Mouse (Mus musculus): ENCODE data around the gene Gins3.
"Not testable (repeated sequence)": the region's sequence is repeated elsewhere in the genome, so short reads cannot be mapped to it uniquely, and the experiment has no call there.

Gene Gins3

DNA sequence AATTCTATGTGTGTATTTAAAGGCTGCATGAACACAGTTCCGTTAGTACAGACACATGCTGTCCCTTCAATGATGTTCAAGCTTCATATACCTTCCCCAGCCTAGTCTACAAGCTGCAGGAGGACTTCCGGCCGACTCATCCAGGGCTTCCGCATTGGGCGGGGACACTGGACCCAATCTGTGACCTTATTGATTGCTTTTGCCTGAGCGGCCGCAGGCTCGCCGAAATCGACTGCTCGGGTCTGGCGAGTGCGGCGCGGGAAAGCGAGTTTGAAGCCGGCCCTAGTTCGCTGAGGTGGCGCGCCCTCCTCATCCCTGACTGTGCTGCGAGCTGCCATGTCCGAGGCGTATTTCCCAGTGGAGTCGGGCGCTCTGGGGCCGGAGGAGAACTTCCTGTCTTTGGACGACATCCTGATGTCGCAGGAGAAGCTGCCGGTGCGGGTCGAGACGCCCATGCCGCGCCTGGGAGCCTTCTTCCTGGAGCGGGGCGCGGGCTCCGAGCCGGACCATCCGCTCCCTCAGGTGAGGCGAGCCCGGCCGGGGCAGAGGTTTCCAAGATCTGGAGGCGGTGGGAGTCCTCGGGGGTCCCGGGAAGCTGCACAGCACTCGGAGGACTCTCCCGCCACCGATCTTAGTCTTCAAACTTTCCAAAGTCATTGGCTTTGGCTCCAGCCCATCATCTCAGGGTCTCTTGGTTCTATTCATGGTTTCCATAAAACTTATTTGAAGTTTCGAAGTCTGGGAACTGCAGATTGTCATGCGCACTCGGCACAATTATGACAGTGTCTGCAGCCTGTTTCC is at the start of gene Gins3:
Gene Gins3 (plus strand): TSS at position 192 of the 801 bp plus-strand sequence.
- in situ Hi-C loops (cut with MseI, MboI) = no loop called here

DNA sequence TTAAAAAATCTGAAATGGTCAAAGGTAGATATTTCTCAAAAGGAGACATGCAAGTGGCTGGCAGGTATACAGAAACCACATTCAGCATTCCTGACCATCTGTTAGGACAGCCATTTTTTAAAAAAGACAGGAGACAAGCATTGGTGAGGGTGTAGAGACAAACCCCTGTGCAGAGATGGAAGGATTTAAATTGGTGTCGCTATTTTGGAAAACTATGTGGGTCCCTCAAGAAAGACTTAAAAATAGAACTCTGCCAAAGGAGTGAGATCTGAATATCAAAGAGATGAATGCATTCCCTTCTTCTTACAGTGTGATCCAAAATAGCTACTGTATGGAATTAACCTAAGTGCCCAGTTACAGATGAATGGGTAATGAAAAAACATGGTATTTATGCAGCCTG is 45.9 kb upstream of the Gins3 start:
- in situ Hi-C loops (cut with MseI, MboI) = no loop called here

DNA sequence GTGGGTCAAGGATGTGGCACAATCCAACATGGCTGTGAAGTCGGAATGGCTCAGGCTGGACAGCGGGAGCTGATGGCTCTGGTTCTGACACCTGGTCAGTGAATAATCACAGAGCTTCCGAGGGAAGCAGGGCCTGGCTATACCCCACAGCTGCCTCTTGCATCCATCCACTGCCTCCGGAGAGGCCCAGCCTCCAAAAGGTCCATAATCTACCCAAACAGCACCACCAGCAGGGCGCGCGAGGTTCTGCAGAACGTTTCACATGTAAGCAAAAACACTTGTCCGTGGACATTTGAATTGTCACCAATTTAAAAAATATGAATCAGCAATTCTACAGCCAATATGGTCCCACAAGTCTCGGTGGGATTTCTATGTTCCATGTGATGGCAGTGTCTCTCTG is 44.0 kb upstream of the Gins3 start:
- in situ Hi-C loops (cut with MseI, MboI) = no loop called here

DNA sequence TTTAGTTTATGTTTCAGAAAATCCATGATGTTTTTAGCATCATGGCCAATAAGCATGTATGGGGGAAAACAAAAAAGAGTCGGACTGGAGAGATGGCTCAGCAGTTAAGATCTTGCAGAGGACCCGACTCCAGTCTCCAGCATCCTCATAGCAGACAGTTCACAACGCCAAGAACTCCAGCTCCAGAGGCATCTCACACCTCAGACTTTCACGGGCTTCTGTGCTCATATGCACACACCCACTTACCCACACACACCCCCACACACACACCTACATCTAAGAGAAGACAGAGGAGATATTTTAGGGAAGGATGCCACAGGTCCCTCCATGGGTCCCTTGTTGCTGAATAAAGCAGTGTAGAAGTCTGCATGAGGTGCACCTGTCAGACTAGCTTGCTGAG is 42.7 kb upstream of the Gins3 start:
- in situ Hi-C loops (cut with MseI, MboI) = loop anchor here in 1 of 2 experiments (10.0 kb wide), 1 partner anchor 96 kb away; the partner anchor contains the start of gene Csnk2a2

DNA sequence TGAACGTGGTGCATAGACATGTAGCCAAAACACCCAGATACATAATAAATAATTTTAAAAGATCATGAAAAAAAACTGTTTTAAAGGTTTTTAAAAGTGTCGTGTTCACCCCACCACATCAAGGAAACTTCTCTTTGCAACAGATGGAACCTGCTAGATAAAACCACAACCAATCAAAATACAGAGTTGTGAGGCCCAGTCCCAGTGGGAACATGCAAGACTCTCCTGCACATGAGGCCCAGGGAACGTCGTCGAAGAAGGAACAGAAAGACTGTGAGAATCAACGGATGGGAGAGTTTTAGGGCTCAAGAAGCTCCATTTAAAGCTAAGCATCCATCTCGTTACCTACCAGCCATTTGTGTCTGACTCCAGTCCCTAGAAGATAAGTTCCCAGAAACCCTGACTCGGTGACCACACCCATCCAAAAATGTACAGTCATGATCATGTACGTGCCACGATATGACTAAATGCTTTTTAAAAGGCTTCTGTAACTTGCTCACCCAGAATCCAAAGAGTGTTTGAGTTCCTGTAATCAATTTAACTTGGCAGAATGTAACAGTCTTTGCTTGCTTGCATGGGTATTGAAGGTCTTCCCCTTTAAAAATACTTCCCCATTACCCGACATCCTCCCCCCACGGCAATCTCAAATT is 41.0 kb upstream of the Gins3 start:
- in situ Hi-C loops (cut with MseI, MboI) = loop anchor here in 1 of 2 experiments (10.0 kb wide), 1 partner anchor 97 kb away; the partner anchor contains the start of gene Csnk2a2

DNA sequence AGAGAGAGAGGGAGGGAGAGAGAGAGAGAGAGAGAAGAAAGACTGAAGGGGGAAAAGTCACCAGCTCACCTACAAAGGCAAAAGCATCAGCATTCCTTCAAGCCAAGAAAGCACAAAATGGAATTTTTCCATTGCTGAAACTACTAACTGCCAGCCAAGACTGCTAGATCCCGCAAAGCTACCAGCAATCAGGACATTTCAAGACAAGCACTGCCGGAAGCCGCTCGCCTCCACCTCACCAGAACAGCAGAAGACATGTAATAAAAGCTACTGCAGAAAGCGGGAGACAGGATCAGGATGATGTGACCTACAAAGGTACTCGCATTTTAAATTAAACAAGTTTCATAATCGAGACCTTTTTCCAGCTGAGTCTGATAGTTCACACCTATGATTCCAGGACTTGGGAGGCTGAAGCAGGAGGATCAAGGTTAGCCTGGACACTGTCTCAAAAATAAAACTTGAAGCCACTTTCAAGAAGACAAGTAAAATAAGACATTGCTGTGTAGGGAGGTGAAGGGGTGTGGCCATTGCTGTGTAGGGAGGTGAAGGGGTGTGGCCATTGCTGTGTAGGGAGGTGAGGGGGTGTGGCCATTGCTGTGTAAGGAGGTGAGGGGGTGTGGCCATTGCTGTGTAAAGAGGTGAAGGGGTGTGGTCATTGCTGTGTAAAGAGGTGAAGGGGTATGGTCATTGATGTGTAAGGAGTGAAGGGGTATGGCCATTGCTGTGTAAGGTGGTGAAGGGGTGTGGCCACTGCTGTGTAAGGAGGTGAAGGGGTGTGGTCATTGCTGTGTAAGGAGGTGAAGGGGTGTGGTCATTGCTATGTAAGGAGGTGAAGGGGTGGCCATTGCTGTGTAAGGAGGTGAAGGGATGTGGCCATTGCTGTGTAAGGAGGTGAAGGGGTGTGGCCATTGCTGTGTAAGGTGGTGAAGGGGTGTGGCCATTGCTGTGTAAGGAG is 39.5 kb upstream of the Gins3 start:
- in situ Hi-C loops (cut with MseI, MboI) = loop anchor here in 1 of 2 experiments (10.0 kb wide), 1 partner anchor 99 kb away; the partner anchor contains the start of gene Csnk2a2

DNA sequence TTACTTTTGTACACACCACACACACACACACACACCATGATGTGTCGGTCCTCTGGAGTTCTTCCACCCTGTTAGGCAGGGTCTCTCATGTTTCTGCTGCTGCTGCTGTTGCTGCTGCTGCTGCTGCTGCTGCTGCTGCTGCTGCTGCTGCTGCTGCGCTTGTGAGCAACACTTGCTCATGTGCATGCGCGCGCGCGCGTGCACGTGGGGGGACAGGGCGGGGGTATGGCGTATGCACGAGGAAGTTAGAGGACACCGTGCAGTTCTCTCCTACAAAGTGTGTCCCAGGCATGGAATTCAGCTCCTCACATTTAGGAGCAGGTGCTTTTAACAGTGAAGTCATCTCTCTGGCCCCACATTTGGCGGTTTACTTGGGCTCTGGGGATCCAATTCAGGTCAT is 38.1 kb upstream of the Gins3 start:
- in situ Hi-C loops (cut with MseI, MboI) = loop anchor here in 1 of 2 experiments (10.0 kb wide), 1 partner anchor 100 kb away; the partner anchor contains the start of gene Csnk2a2

DNA sequence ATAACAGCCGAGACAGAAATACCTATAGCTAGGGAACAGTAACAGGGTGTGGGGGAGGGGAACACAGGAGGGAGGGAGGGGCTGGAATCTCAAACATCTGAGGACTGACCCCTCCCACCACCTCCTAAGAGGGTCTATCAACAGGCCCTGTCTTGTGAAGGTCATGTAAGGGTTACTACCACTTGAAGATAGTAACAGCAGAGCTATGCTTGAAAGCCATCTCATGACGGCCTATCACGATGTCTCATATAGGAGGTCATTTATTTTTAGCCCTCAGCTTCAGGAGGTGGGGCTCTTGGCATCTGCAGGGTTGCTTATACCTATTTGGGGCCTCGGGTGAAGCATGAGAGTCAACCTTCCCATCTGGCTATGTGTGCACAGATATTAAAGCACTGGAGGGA is 36.4 kb upstream of the Gins3 start:
- in situ Hi-C loops (cut with MseI, MboI) = loop anchor here in 1 of 2 experiments (10.0 kb wide), 1 partner anchor 102 kb away; the partner anchor contains the start of gene Csnk2a2

DNA sequence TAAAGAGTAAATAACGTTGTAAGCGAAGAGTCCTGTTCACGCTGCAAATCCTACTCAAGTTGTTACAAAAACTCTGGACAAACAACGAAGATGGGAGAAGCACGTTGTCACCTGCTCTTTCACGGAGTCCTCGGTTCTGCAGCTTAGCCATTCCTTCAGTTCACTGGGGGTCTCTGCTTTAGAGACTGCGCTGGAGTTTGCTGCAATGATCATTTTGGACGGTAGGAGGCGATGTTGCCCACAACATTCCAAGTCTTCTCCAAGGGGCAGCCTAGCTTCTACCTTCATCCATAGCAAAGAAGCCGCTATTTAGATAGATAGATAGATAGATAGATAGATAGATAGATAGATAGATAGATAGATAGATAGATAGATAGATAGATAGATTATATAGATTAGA is 33.4 kb upstream of the Gins3 start:
- in situ Hi-C loops (cut with MseI, MboI) = loop anchor here (5.0 to 10.0 kb wide), 2 partner anchors 97 to 105 kb away; partner anchors contain the start of gene Csnk2a2 (in 1 of the 2)

DNA sequence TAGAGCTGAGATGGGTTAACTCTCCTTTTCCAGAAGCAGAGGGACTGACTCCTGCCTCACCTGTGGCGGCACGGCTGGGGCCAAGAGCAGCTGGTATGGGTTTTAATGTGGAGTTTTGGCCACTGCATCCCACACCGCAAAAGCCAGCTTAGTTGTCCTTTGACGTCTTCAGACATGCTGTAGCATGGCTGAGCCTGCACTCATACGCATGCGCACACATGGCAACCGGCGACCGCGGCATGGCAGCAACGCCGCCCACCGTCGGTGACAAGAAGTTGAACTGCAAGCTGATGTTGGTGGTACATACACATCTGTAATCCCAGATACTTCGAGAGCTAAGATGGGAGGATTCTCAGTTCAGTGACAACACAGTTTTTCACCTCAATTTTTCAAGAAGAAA is 31.9 kb upstream of the Gins3 start:
- in situ Hi-C loops (cut with MseI, MboI) = loop anchor here (5.0 kb wide), 1 partner anchor 96 kb away; no protein-coding TSS in a partner anchor

DNA sequence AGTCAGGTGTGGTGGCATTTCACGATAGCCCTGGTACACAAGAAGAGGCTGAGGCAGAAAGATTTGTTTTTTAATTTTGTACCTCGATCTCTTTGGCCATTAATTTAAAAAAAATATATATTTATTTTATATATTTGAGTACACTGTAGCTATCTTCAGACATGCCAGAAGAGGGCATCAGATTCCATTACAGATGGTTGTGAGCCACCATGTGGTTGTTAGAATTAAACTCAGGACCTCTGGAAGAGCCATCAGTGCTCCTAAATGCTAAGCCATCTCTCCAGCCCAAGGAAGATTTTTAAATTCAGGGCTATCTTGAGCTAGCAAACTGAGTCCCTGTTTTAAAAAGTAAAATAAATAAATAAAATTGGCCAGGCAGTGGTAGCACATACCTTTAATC is 31.1 kb upstream of the Gins3 start:
- in situ Hi-C loops (cut with MseI, MboI) = loop anchor here (5.0 kb wide), 1 partner anchor 95 kb away; no protein-coding TSS in a partner anchor

DNA sequence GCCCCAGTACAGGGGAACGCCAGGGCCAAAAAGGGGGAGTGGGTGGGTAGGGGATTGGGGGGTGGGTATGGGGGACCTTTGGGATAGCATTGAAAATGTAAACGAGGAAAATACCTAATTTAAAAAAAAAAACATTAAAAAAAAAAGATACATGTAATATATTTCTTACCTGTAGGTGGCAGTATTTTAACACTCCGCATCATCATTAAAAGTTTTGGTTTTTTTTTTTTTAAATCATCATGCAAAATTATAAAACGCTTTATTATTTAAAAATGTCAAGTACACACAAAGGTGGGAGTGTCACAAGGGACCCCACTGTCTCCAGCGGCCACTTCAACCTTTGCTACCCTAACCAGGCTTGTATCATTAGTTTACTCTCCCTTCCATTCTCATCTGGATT is 26.7 kb upstream of the Gins3 start:
- in situ Hi-C loops (cut with MseI, MboI) = not testable (repeated sequence)

DNA sequence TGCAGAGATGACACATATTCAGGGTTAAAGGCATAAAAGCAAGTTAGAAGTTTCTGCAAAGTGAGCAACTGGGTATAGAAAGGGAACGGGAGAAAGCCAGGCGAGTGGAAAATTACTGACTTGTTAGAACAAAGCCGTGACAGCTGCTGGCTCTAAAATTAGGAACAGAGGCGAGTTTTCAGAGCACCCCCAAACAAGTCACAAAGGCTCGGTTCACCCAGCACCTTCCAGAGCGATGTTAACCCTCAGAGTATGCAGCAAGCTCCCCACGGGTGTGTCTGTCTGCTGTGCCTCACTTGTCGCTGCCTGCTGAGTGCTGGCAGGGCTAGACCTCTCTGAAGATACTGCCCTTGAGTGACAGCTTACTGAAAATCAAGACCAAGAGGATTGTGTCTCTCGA is 26.0 kb upstream of the Gins3 start:
- in situ Hi-C loops (cut with MseI, MboI) = no loop called here

DNA sequence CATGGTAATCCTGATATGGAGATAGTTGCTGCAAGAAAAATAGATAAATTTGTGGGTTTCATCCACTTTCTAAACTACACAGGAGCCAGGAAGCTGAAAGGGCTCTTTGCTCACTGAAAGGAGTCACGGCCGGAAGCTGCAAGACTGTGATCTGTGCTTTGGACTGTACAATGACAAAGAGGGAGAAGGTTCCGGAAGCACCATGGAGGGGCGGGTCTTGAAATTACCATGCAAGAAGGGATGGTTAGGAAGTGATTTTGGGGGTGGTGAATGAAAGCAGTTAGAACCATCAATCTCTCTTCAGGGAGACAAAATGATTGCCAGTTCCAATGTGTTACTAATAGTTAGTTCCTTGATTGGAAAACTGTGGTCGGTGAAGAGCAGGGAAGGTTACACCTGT is 23.8 kb upstream of the Gins3 start:
- in situ Hi-C loops (cut with MseI, MboI) = no loop called here

DNA sequence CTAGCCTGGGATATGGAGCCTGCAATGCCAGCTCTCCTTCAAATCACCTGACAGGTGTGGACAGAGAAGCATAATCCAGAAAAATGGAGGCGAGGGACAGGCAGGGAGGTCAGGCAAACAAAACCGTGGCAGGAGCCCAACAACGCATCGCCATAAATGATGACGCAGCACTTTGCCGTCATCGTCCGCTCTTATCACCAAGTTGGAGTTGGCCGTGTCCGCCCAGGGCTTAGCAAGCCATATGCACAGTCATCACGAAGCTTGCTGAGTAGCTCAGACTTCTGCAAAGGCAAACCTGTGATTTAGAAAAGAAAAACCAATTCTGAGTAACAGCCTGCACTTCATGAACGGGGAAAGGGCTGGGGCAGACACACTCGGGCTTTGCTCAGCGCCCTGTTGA is 22.5 kb upstream of the Gins3 start:
- in situ Hi-C loops (cut with MseI, MboI) = no loop called here

DNA sequence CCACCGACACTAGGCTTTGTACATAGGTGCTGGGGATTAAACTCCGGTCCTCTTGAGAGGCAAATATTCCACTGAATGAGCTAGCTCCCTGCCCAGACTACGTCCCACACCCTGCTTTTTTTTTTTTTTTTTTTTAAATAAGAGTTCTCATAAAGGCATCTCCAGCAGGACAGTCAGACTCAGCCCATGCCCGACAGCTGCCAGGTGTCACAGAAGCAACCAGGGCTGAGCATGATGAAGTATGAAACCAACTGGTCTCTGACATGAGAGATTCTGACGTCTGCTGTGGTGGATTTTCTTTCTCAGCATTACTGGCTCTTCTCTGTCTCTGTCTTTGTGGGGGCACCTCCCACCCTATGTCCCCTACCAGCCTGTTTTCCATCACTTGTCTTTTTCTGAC is 21.5 kb upstream of the Gins3 start:
- in situ Hi-C loops (cut with MseI, MboI) = no loop called here

DNA sequence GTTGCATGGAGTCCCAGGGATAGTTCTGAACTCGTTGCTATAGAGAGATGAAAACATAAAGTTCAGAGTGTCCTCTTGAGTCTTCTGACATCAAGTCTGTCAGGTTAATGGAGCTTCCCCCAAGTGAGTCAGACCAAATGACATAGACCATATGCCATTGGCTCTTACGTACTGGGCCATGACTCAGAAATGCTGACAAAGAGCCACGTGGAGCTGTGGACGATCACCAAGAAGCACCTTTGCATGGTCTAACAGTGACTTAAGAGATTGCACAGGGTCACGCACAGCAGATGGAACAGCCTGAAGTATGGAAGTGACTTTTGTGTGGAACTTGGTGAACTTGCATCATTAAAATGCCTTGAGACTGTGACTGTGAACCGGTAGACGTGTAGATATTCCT is 16.9 kb upstream of the Gins3 start:
- in situ Hi-C loops (cut with MseI, MboI) = no loop called here

DNA sequence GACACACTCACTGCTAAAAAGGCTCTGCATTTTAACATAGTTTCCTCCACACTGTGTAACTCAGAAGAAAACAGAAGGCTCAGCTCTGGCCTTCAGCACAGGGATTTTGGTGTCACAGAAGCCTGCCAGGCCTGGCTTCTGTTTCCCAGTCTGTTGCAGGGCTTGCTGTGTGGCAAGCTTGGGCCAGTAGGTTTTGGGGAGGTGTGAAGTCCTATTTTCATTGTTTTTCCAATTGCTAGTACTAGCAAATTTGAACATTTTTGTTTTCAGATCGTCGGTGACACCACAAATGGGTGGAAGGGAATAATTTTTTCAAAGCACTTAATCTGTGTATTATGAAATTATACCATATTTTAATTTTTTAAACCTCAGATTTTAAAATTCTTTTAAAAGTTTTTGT is 13.2 kb upstream of the Gins3 start:
- in situ Hi-C loops (cut with MseI, MboI) = loop anchor here in 1 of 2 experiments (10.0 kb wide), 1 partner anchor 65 kb away; no protein-coding TSS in a partner anchor

DNA sequence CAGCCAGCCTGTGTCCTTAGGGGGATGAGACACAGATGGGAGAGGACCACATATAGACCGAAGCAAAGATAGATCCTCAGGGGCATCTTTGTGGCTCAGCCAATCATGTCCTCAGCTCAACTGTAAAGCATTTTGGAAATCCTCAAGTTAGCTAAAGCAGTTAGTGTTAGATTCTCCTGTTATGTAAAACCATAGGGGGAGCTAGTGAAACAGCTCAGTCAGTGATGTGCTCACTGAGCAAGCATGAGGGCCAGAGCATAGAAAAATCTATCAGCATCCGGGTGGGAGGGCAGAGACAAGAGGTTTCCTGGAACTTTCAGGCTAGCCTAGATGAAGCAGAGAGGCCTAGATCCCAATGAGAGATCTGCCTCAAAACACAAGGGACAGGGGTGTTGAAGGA is 8.4 kb upstream of the Gins3 start:
- in situ Hi-C loops (cut with MseI, MboI) = loop anchor here in 1 of 2 experiments (10.0 kb wide), 1 partner anchor 60 kb away; no protein-coding TSS in a partner anchor

DNA sequence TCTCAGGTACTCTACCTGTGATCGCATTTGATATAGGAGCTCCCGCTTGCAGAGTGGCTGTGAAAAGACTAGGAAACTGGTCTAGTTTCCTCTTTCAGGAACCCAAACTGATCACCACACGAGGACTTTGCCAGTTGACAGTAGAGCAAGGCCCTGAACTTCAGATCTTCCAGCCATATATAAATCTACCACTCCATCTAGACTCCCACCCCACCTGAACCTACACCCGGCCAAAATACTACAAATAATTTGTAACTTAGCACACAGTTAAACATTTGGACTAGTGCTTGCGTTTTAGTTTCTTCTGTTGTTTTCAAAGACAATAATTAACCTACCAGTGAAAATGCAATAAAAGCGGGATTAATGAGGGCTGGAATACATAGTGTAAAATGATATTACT is 413 bp upstream of the Gins3 start:
- in situ Hi-C loops (cut with MseI, MboI) = no loop called here

DNA sequence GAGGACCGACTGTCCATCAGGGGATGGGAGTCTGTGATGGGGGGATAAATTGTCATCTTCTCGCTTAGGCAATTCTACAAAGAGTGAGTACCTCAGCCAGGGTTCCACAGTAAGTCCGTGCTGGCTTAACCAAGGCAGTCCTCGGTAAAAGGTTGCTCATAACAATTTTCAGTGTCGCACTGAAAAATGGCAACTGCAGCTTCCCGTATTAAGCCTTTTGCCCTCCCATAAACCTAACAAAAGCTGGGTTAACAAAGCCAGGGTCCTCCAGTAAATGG is 749 bp downstream of the Gins3 start:
- in situ Hi-C loops (cut with MseI, MboI) = no loop called here

DNA sequence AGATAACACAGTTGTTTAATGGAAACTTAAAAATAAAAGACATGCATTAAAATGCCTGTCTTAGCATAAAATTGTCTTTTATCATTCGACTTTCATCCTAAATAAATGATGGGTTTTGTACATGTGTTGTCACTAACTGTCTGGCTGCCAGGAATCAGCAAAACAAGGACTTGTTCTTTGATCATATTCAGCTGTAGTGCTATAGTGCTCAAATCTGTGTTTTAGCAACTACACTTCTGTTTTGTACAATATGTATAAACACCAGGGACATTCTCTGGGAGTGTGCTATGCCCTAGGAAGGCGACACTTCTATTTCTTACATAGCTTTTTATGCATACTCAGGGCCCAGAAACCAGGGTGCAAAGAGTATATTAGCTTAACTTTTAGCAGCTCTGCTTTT is 11.7 kb downstream of the Gins3 start:
- in situ Hi-C loops (cut with MseI, MboI) = no loop called here

Measured in mouse trophoblast stem cell (cell line).